8 mouse cellular contexts compared by ENCODE assay signal in genomic region chr12:91684101-91684839, GRCm38 (mm10).
A peak's percentile ranks its signal among the peaks of the same experiment; 100 is the strongest.
DNase-seq lines count a peak whose midpoint lies in the region; TF ChIP-seq lines count a peak whose summit lies in the region.

No protein-coding gene starts in this region.

- 19% methylated on average over 15 of the region's 15 CpGs for WGBS in embryonic facial prominence, embryonic 10.5 days
- 20% methylated on average over 15 of the region's 15 CpGs for WGBS in thymus, adult 2 months

- TF ChIP-seq POLR2A in thymus, adult 2 months (IDR thresholded peaks at IDR 0.05; ENCODE audit: control insufficient read depth, extremely low read depth, insufficient read depth, low read length, poor library complexity): no peak

- H3K9me3 ChIP-seq in embryonic facial prominence, embryonic 10.5 days: no peaks in the 10 kb centered on the region

- H3K27me3 ChIP-seq in embryonic facial prominence, embryonic 10.5 days (replicated peaks; ENCODE audit: low read depth, poor library complexity, severe bottlenecking): peaks cover 3% of the 10 kb centered on the region; the same call in 1 of the 2 replicates
- H3K27me3 ChIP-seq in thymus, adult 2 months (ENCODE audit: control insufficient read depth, insufficient read depth, low read length): no peaks in the 10 kb centered on the region

- H3K36me3 ChIP-seq in embryonic facial prominence, embryonic 10.5 days (replicated peaks): no peaks in the 10 kb centered on the region
- H3K36me3 ChIP-seq in thymus, adult 2 months (ENCODE audit: control insufficient read depth, insufficient read depth, low read length): no peaks in the 10 kb centered on the region

- peak overlapping the region; percentile 53 for H3K4me3 ChIP-seq in embryonic facial prominence, embryonic 10.5 days
- peak overlapping the region; percentile 25 for H3K4me3 ChIP-seq in thymus, adult 2 months (ENCODE audit: control insufficient read depth, insufficient read depth, low read length)

- H3K27ac ChIP-seq in embryonic facial prominence, embryonic 10.5 days (replicated peaks): peak overlapping the region; percentile 83
- no peak overlapping the region for H3K27ac ChIP-seq in thymus, adult 2 months (ENCODE audit: control insufficient read depth, insufficient read depth, low read length)

- peak; percentile 26 for DNase-seq in CD4-positive helper T cell, adult 2 months (ENCODE audit: low read depth, low spot score)
- peak; percentile 79 for DNase-seq in ES-CJ7 (ENCODE audit: low read depth, low spot score)
- peak; percentile 65 for DNase-seq in embryonic facial prominence, embryonic 10.5 days (ENCODE audit: low spot score)
- peak; percentile 52 for DNase-seq in induced T-regulatory cell, adult 2 months (ENCODE audit: low read depth)
- DNase-seq in lung, postnatal 36 days: peak; percentile 30
- DNase-seq in thymus, adult 2 months: peak; percentile 44
- no peak for DNase-seq in left cerebral cortex, adult 8-10 months (ENCODE audit: low spot score in 2 of 2)
- no peak for DNase-seq in left cerebral cortex, postnatal 36 days (ENCODE audit: low spot score in 2 of 2)

- intact Hi-C loops in left cerebral cortex, postnatal 36 days (cut with DNase I): no loop called here

- no peak for TF ChIP-seq CTCF in thymus, adult 2 months (IDR thresholded peaks at IDR 0.05; ENCODE audit: borderline replicate concordance, control insufficient read depth, extremely low read depth, insufficient read depth, low read length, poor library complexity)

- H3K4me1 ChIP-seq in embryonic facial prominence, embryonic 10.5 days: peaks cover 56% of the 10 kb centered on the region
- peaks cover 17% of the 10 kb centered on the region for H3K4me1 ChIP-seq in thymus, adult 2 months (replicated peaks; ENCODE audit: control insufficient read depth, insufficient read depth, low read length)

Comparison
In these comparisons a context has a peak if more than half of its experiments do, and no peak if none do; other contexts are left out.
1. DNase-seq: peak in CD4-positive helper T cell, adult 2 months (single experiment), ES-CJ7 (single experiment), embryonic facial prominence, embryonic 10.5 days (single experiment), induced T-regulatory cell, adult 2 months (single experiment), lung, postnatal 36 days (single experiment) and thymus, adult 2 months (single experiment); none in left cerebral cortex, adult 8-10 months (0 of 2) and left cerebral cortex, postnatal 36 days (0 of 2).